Mouse (Mus musculus) MEL (cell line): Measurements from ENCODE around the gene Trim62.

Source experiments
- CTCF ChIP-seq, 3 experiments: IDR thresholded peaks in 2 of 3; conservative IDR thresholded peaks in 1 of 3; 2 replicates each; pipeline ENCODE4 v1.5.1; 2011 to 2012; ENCODE audit warnings: low read length in 3 of 3, low read depth in 2 of 3, mild to moderate bottlenecking in 2 of 3, improper control_type of control experiment in 1 of 3, inconsistent platforms in 1 of 3, mixed read lengths in 1 of 3, moderate library complexity in 1 of 3; ENCODE audit not compliant: control insufficient read depth in 1 of 3, insufficient read depth in 1 of 3, poor library complexity in 1 of 3, severe bottlenecking in 1 of 3
- EP300 ChIP-seq, 2 experiments: IDR thresholded peaks; 2 replicates each; pipeline ENCODE4 v1.6.1; 2011; ENCODE audit warnings: improper control_type of control experiment in 2 of 2, low read length in 2 of 2, low read depth in 1 of 2, mild to moderate bottlenecking in 1 of 2
- MAX ChIP-seq: IDR thresholded peaks from 2 replicates; pipeline ENCODE4 v1.6.1; 2011; ENCODE audit warnings: low read length, improper control_type of control experiment
- MEF2A ChIP-seq: IDR thresholded peaks from 2 replicates; pipeline ENCODE4 v1.6.1; 2014; ENCODE audit warnings: low read depth, mild to moderate bottlenecking, inconsistent platforms, low read length, improper control_type of control experiment; ENCODE audit not compliant: poor library complexity, insufficient replicate concordance, severe bottlenecking; ENCODE audit errors: extremely low read depth
- MYC ChIP-seq: IDR thresholded peaks from 2 replicates; pipeline ENCODE4 v1.6.1; 2011; ENCODE audit warnings: low read depth, mild to moderate bottlenecking, low read length, improper control_type of control experiment, moderate library complexity
- NRF1 ChIP-seq: IDR thresholded peaks from 2 replicates; pipeline ENCODE4 v1.6.1; 2014; ENCODE audit warnings: low read depth, mild to moderate bottlenecking, inconsistent platforms, low read length, improper control_type of control experiment, moderate library complexity; ENCODE audit not compliant: poor library complexity, insufficient read depth, severe bottlenecking
- POLR2A ChIP-seq, 2 experiments: IDR thresholded peaks; 2 replicates each; pipeline ENCODE4 v1.6.1; 2011 to 2012; ENCODE audit warnings: low read length in 2 of 2, mild to moderate bottlenecking in 2 of 2, control low read depth in 1 of 2, improper control_type of control experiment in 1 of 2, low read depth in 1 of 2, moderate library complexity in 1 of 2; ENCODE audit not compliant: control insufficient read depth in 1 of 2, insufficient read depth in 1 of 2, poor library complexity in 1 of 2
- SMC3 ChIP-seq: IDR thresholded peaks from 2 replicates; pipeline ENCODE4 v1.6.1; 2011; ENCODE audit warnings: low read depth, low read length, improper control_type of control experiment
- TCF12 ChIP-seq: IDR thresholded peaks from 2 replicates; pipeline ENCODE4 v1.6.1; 2014; ENCODE audit warnings: low read depth, mild to moderate bottlenecking, inconsistent platforms, low read length, improper control_type of control experiment, moderate library complexity

DNA sequence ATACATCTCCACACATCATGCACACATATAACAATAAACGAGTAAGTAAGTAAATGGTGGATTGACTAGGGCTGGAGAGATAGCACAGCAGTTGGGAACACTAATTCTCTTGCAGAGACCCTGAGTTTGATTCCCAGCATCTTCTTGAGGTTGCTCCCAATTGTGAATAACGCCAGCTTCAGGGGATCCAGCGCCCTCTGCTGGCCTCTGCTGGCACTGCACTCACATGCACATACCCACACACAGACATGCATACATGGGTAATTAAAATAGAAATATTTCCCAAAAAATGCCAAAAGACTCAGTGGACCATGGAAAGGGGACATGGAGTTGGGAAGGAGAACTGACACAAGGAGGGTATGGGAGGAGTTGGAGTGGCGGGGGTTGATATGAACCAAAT is 24.5 kb upstream of the Trim62 start:
- no peak for TF ChIP-seq POLR2A (IDR thresholded peaks at IDR 0.05; ENCODE audit: control insufficient read depth in 1 of 2, insufficient read depth in 1 of 2, low read depth in 1 of 2, low read length in 2 of 2, poor library complexity in 1 of 2)
- no peak for TF ChIP-seq EP300 (IDR thresholded peaks at IDR 0.05; ENCODE audit: low read depth in 1 of 2, low read length in 2 of 2)
- TF ChIP-seq MYC = no peak
- no peak for TF ChIP-seq NRF1
- no peak for TF ChIP-seq TCF12
- peak; percentile 47 to 57 (median 54) for TF ChIP-seq CTCF (IDR thresholded peaks at IDR 0.05 in 2 of 3, conservative IDR thresholded peaks at IDR 0.05 in 1 of 3; ENCODE audit: control insufficient read depth in 1 of 3, insufficient read depth in 1 of 3, low read depth in 2 of 3, low read length in 3 of 3, poor library complexity in 1 of 3, severe bottlenecking in 1 of 3)
- TF ChIP-seq MAX = no peak
- peak; percentile 24; the same call in 1 of the 2 replicates for TF ChIP-seq SMC3
- no peak for TF ChIP-seq MEF2A
